Mouse (Mus musculus) T-helper 1 cell (primary cell): Measurements from ENCODE around the gene Iffo2.

Experiments used
- in situ Hi-C: fragments of 300-600 bp; cut with MboI, MseI; formaldehyde crosslinking; loops from one replicate; pipeline ENCODE4 v1.15.1; 2025; ENCODE audit warnings: high pct_unique_total_duplicates

The Iffo2 gene

GRCm38 (mm10) chr4:139580663-139581336, 50.5 kb downstream of the Iffo2 start:
- in situ Hi-C loops, result no loop called here

- in situ Hi-C loops, result no loop called here
These were observed 51.2 kb downstream of the Iffo2 start for GRCm38 (mm10) chr4:139581427-139582051.

- in situ Hi-C loops, result no loop called here
These were observed 52.0 kb downstream of the Iffo2 start for GRCm38 (mm10) chr4:139582346-139582745.

- in situ Hi-C loops, result no loop called here
These were observed 52.6 kb downstream of the Iffo2 start for GRCm38 (mm10) chr4:139582903-139583302.

- in situ Hi-C loops, result no loop called here
These were observed 53.4 kb downstream of the Iffo2 start for GRCm38 (mm10) chr4:139583629-139584245.

- in situ Hi-C loops, result no loop called here
These were observed 54.4 kb downstream of the Iffo2 start for GRCm38 (mm10) chr4:139584704-139585103.

GRCm38 (mm10) chr4:139585713-139586112, 55.4 kb downstream of the Iffo2 start:
- in situ Hi-C loops, result no loop called here

GRCm38 (mm10) chr4:139587370-139587769, 57.0 kb downstream of the Iffo2 start:
- in situ Hi-C loops, result no loop called here

- in situ Hi-C loops, result no loop called here
These were observed 57.4 kb downstream of the Iffo2 start for GRCm38 (mm10) chr4:139587773-139588172.

GRCm38 (mm10) chr4:139589351-139590027, 59.1 kb downstream of the Iffo2 start:
- in situ Hi-C loops, result loop anchor here (10.0 kb wide), 1 partner anchor 1965 kb away; no protein-coding TSS in a partner anchor

GRCm38 (mm10) chr4:139590446-139590845, 60.1 kb downstream of the Iffo2 start:
- in situ Hi-C loops, result loop anchor here (10.0 kb wide), 1 partner anchor 1964 kb away; no protein-coding TSS in a partner anchor

- in situ Hi-C loops, result loop anchor here (10.0 kb wide), 1 partner anchor 1962 kb away; no protein-coding TSS in a partner anchor
These were observed 62.5 kb downstream of the Iffo2 start for GRCm38 (mm10) chr4:139592895-139593294.

- in situ Hi-C loops, result loop anchor here (10.0 kb wide), 1 partner anchor 1961 kb away; no protein-coding TSS in a partner anchor
These were observed 63.0 kb downstream of the Iffo2 start for GRCm38 (mm10) chr4:139593383-139593782.

GRCm38 (mm10) chr4:139594062-139594461, 63.7 kb downstream of the Iffo2 start:
- in situ Hi-C loops, result loop anchor here (10.0 kb wide), 1 partner anchor 1961 kb away; no protein-coding TSS in a partner anchor

- in situ Hi-C loops, result loop anchor here (10.0 kb wide), 1 partner anchor 1958 kb away; no protein-coding TSS in a partner anchor
These were observed 66.4 kb downstream of the Iffo2 start for GRCm38 (mm10) chr4:139596715-139597114.

- in situ Hi-C loops, result loop anchor here (10.0 kb wide), 1 partner anchor 1957 kb away; no protein-coding TSS in a partner anchor
These were observed 67.2 kb downstream of the Iffo2 start for GRCm38 (mm10) chr4:139597286-139598284.

- in situ Hi-C loops, result loop anchor here (10.0 kb wide), 1 partner anchor 1956 kb away; no protein-coding TSS in a partner anchor
These were observed 68.0 kb downstream of the Iffo2 start for GRCm38 (mm10) chr4:139598356-139598755.

- in situ Hi-C loops, result loop anchor here (10.0 kb wide), 1 partner anchor 1956 kb away; no protein-coding TSS in a partner anchor
These were observed 68.7 kb downstream of the Iffo2 start for GRCm38 (mm10) chr4:139598950-139599518.

GRCm38 (mm10) chr4:139601519-139602356, 71.4 kb downstream of the Iffo2 start:
- in situ Hi-C loops, result no loop called here
